Mouse (Mus musculus): ENCODE measurements around the gene Rps16.
A peak's percentile ranks its signal among the peaks of the same experiment; 100 is the strongest.
"Not testable (repeated sequence)": the region's sequence is repeated elsewhere in the genome, so short reads cannot be mapped to it uniquely, and the experiment has no call there.

Rps16 gene

DNA sequence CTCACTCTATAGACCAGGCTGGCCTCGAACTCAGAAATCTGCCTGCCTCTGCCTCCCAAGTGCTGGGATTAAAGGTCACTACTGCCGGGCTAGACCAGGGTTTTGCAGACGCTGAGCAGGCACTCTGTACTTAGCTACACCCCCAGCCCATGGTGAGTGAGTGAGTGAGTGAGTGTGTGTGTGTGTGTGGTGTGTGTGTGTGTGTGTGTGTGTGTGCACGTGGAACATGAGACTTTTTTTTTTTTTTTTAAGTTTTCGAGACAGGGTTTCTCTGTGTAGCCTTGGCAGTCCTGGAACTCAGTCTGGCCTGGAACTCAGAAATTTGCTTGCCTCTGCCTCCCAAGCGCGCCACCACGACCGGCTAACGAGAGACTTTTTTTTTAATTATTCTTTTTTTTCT lies 24.2 kb downstream of the Rps16 start:
- DNase-seq (ENCODE audit: low spot score), result no peak

- DNase-seq (ENCODE audit: low spot score), result peak; percentile 91
These were observed 24.9 kb downstream of the Rps16 start for GRCm38 (mm10) chr7:28375176-28375921.

- DNase-seq (ENCODE audit: low spot score), result peak; percentile 72
These were observed 25.7 kb downstream of the Rps16 start for GRCm38 (mm10) chr7:28376011-28376771.

DNA sequence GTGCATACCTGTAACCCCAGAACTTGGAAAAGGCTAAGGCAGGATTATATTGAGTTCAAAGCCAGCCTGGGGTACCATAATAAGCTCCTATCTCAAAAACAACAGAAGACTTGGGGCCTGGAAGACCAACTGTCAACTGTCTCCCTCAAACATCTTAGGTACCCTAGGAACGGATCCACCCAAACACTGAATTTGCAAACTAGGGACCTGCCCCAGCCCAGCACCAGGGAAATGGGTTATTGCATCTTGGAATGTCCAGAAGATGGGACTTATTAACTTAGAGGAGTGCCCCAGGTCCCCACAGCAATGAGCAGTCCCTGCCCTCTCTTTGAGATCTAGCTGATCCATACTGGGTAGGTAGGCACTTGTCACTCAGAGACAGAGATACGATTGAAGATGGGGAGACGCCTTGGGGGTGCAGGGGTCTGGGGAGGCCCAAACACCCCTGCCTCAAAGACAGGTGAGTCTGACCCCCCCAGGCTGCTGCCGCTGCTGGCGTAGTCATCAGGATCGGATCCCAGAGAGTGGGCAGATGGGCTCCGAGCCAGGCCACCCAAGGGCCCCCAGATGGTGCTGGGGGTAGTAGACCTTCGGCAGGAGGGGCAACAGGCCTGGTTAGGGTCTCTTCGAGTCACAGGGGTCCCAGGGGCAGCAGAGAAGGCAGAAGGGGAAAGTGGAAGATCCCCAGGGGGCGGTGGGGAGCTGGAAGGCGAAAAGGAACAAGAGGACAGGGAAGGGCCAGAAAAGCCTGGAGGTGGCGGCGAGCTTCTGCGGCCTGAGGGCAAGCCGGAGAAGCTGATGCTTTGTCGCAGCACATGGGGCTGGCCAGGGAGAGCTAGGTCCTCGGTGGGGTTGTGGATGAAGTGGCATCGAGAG lies 27.0 kb downstream of the Rps16 start:
- no peak for DNase-seq (ENCODE audit: low spot score)

DNA sequence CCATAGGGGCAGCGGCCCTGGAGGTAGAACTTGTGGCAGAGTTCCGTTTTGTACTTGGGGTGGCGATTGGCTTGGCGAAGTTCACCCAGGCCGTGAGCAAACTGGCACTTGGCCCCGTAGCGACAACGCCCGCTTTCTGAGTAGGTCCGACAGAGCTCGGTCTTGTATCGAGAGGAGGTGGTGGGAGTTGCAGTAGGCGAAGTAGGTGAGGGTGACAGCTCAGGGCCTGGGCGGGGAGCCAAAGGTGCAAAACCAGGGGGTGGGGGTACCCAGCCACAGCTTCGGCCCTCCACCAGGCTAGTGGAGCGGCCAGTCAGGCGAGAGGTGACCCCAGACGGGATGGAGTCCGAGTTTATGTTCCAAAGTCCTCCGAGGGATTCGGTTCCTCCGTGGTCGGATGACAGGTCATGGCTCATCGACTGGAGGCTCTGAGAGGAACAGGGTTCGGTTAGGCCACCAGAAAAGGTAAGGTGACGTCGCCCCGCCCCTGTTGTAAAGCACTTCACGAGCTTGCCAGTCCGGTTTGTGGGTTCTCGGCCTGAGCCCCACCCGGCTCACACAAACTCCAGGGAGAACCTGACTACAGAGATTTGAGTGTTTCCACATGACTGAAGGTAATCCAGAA lies 27.7 kb downstream of the Rps16 start:
- DNase-seq (ENCODE audit: low spot score), result peak; percentile 52

- peak; percentile 94 for DNase-seq (ENCODE audit: low spot score)
These were observed 28.6 kb downstream of the Rps16 start for GRCm38 (mm10) chr7:28378769-28379651.

DNA sequence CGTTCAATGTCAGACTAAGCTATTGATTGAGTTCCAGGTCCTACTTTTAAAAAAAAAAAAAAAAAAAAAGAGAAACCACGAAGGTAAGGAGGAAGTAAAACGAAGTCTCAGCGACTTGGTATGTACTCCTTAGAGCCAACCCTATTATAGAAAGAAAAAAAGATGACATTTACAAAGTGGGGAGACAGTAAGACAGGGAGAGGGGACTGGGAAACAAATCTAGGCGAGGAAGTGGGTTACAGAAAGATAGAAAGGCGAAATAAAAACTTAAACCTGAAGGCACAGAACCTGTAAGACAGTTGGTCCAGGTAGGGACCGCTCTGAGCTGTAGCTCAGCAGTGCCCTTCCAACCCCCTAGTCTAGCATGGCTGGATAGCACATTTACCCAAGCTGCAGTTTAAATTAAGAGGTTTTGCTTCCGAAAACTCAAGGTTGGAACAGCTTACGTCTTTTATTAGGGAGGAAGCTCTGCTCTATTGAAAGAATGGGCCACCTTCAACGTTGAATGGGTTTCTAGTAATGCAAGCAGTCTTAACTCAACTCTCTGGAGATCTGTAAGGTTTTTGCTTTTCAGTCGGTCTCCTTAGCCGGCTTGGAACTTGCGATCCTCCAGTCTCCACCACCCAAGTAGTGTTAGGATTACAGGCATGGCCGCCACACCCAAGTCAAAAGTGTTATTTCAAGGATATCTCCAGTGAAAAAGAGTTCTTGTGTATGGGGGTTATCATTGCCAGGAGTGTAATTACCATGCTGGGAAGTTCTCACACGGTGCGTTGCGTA lies 30.0 kb downstream of the Rps16 start, which contains the start of gene Zfp36:
TSS of gene Zfp36 (minus strand) at position 17 of the 780 bp plus-strand sequence.
- no peak for DNase-seq (ENCODE audit: low spot score)

DNA sequence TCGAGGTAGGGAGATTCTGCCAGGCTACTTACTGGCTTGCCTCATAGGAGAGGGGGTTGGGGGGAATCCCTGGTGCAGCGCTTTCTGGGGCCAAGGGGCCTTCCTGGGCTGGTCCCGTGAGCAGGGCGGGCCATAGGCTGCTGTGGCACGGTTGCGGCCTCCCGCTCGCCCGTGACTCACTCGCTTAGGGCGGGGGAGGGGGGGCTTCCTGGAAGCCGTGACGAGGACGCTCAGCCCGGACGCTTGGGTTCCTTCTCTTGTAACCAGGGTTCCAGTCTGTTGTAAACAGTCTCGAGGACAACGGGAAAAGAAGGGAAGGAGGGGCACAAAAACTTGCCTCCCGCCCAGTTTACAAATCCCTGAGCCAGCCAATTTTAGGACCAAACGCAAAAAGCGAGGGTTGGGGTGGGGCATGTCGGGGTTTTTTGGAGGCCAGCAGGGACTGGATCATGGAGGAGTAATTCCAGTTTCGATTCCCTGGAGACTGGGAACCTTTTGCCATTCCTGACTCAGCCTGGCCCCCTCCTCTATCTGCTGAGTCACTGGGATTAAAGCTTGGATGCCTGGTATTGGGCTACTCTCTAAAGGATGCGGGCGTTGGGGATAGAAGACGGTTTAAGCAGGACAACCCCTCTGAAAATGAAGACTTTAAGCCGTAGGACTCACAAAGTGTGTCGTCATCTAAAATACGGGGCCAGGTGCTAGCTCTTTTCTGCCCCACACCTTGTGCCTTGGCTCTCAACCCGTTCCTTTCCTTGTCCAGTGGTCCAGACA lies 30.8 kb downstream of the Rps16 start:
- peak; percentile 78 for DNase-seq (ENCODE audit: low spot score)

DNA sequence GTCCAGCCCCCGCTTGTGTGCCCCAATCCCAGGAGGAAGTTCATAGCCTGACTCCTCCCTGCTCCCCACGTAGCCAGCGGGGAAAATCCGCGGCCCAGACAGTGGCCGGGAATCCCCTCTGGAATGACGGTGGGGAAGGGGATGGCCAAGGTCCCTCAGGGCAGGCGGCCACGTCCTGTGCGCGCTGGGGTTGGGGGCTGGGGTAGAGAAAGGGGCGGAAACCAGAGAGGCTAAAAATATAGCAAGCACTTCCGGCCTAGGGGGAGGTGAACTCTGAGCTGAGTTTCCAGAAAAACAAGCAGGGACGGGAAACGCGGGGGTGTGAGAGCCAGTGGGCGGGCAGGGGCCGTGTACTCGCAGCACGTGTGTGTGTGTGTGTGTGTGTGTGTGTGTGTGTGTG lies 31.5 kb downstream of the Rps16 start:
- peak; percentile 79 for DNase-seq (ENCODE audit: low spot score)

DNA sequence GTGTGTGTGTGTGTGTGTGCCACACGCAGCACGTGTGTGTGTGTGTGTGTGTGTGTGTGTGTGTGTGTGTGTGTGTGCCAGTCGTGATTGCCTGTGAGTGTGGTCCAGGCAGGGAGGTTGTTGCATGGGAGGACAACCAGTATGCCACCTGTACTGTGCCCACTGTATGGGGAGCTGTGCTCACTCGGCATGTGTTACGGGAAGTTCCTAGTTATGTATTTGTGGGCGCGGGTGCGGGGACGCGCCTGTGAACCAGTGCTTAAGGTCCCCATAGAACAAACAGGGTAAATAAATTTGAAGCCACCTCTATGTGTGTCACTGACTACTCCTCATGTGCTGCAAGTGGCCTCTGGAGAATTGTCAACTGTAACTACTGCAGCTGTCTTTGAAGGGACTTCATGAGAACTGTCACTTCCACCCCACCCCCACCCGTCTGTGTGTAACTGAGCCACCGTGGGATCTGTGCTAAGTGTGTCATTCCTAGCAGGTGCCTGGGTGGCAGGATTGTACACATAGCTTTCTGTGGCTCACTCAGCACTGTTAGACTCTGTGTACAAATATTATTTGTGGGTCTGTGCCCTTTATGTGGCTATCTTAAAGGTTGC lies 32.0 kb downstream of the Rps16 start:
- DNase-seq (ENCODE audit: low spot score), result no peak

- no peak for DNase-seq (ENCODE audit: low spot score)
These were observed 32.5 kb downstream of the Rps16 start for GRCm38 (mm10) chr7:28382981-28383396.

DNA sequence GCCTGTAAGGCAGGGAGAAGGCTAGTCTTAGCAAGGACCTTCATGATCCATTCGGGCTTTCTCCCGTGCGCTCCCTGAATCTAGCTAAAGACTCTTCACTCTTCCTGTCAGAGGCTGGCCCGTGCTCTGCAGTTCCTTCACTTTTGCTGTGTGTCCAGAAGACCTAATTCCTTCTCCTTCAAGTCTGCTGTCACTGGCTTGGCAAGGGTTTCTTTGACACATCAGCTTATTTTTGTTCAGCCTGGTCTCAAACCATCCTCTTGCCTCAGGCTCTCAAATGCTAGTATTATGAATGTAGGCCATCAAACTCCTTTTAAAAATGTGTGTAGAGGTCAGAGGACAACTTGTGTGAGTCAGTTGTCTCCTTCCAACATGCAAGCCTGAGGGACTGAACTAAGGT lies 33.2 kb downstream of the Rps16 start:
- no peak for DNase-seq (ENCODE audit: low spot score)

DNA sequence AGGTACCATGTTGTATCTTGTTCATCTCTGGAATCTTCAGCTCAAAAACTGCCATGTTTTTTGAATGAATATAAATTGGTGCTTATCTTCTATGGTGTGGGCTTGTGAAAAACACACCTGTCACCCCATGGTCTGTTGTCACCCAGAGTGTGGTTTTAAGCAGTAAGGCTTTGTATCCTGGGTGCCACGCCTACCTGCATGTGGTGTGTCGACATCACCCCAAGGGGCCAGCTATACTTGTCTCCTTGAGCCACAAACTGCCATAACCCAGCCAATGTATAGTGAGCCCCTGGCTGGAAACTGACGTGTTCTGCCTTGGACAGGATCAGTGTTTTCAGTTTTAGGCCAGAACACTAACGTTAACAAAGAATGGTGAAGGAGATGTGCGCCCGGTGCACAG lies 33.7 kb downstream of the Rps16 start:
- DNase-seq (ENCODE audit: low spot score), result no peak

GRCm38 (mm10) chr7:28385196-28385595 lies 34.7 kb downstream of the Rps16 start:
- DNase-seq (ENCODE audit: low spot score), result no peak

DNA sequence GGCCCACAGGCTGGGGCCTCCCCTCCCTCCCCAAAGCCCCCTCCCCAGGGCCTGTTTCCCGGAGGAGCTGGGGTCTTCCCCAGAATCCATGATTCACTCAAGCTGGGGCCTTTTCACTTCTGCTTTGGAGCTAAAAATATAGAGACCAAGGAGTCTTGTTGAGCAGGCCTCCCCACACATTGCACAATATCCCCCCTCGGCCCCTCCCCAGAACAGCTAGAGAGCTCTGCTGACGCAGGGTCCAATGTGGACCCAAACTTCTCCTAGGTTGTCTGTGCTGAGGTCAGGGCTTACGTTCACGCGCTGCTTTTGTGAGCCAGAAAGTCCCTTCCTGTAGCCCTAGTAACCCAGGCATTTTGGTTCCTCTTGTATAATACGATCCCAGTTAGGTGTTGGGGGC lies 35.6 kb downstream of the Rps16 start:
- no peak for DNase-seq (ENCODE audit: low spot score)

- peak; percentile 80 for DNase-seq (ENCODE audit: low spot score)
These were observed 36.0 kb downstream of the Rps16 start for GRCm38 (mm10) chr7:28386462-28386861.

GRCm38 (mm10) chr7:28386877-28387276 lies 36.4 kb downstream of the Rps16 start:
- not testable (repeated sequence) for DNase-seq (ENCODE audit: low spot score)

DNA sequence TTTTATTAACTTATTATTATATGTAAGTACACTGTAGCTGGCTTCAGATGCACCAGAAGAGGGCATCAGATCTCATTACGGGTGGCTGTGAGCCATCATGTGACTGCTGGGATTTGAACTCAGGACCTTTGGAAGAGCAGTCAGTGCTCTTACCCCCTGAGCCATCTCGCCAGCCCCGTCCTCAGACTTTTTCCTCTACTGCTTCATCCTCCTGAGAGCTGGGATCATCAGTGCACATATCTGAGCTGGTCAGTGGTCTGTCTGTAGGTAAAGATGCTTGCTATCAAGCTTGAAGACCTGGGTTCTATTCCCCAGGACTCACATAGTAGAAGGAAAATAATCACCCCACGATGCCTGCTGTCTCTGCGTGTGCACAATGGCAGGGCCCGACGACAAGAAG lies 36.9 kb downstream of the Rps16 start:
- DNase-seq (ENCODE audit: low spot score), result not testable (repeated sequence)

DNA sequence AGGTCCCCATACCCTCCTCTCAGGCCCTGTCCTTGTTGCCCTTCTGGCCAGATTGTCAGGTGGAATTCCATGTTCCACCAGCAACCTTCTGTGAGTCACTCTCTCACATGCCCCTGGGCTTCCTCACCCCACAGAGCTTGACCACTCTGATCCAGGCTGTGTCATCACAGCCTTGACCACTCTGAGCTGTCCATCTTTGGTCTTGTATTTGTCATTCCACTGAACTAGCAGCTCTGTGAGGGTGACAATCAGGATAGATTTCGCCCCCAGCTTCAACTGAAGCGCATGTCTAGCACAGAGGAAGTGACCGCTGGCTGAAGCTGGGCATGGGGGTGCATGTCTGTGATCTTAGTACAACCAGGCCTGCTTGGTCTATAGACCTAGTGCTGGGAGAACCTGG lies 39.9 kb downstream of the Rps16 start:
- no peak for DNase-seq (ENCODE audit: low spot score)
